Mouse (Mus musculus) midbrain, embryonic 14.5 days (tissue): ENCODE measurements at regions not wholly inside any gene's neighbourhood (a gene's known extent, or its start where the extent isn't known, plus 50 kb on each side); places are given as distances from the start of the nearest gene placed in this dataset.

Source experiments
- ATAC-seq: fragments of 200-750 bp; cut with Nextera tagmentation; 2 replicates; pipeline ENCODE4 v1.8.0; 2017; ENCODE audit warnings: moderate number of reproducible peaks, moderate library complexity; ENCODE audit not compliant: low FRiP score, low TSS enrichment
- DNase-seq: peaks from one replicate; pipeline ENCODE4 v3.0.0-alpha.2; 2015
- H3K27ac ChIP-seq: fragments of 300-500 bp; sonication (generic); replicated peaks from 2 replicates; pipeline ENCODE4 v1.5.1; 2014; ENCODE audit warnings: mild to moderate bottlenecking, low read depth, low read length, moderate library complexity
- H3K27me3 ChIP-seq: fragments of 300-500 bp; sonication (generic); 2 replicates; pipeline ENCODE4 v1.6.1; 2014; ENCODE audit warnings: low read length, control low read depth, mixed read lengths; ENCODE audit not compliant: control insufficient read depth, insufficient read depth
- H3K36me3 ChIP-seq: fragments of 300-500 bp; sonication (generic); 2 replicates; pipeline ENCODE4 v1.6.1; 2014; ENCODE audit warnings: low read length, control low read depth; ENCODE audit not compliant: control insufficient read depth, insufficient read depth
- H3K4me1 ChIP-seq: fragments of 300-500 bp; sonication (generic); 2 replicates; pipeline ENCODE4 v1.6.1; 2014; ENCODE audit warnings: mild to moderate bottlenecking, antibody characterized with exemption, low read length, control low read depth; ENCODE audit not compliant: control insufficient read depth, insufficient read depth
- H3K4me2 ChIP-seq: fragments of 300-500 bp; sonication (generic); 2 replicates; pipeline ENCODE4 v1.6.1; 2014; ENCODE audit warnings: mild to moderate bottlenecking, low read length, moderate library complexity
- H3K4me3 ChIP-seq: fragments of 300-500 bp; sonication (generic); replicated peaks from 2 replicates; pipeline ENCODE4 v1.5.1; 2014; ENCODE audit warnings: low read depth, low read length
- H3K9ac ChIP-seq: fragments of 300-500 bp; sonication (generic); replicated peaks from 2 replicates; pipeline ENCODE4 v1.6.1; 2014; ENCODE audit warnings: mild to moderate bottlenecking, low read length, moderate library complexity
- H3K9me3 ChIP-seq: fragments of 300-500 bp; sonication (generic); 2 replicates; pipeline ENCODE4 v1.6.1; 2016; ENCODE audit warnings: low read length, control low read depth, mixed read lengths; ENCODE audit not compliant: control insufficient read depth
- WGBS: fragments of 180-500 bp; shearing (Covaris S2); extraction: QIAGEN DNeasy Blood & Tissue Kit; methylation state at CpG from one replicate; pipeline ENCODE4 v1.1.7; 2014; 5-methylcytosine and 5-hydroxymethylcytosine counted together

- no peaks in the 10 kb centered on the region for H3K36me3 ChIP-seq
- H3K9ac ChIP-seq = no peak overlapping the region
- no peak for ATAC-seq
- H3K4me3 ChIP-seq = no peak overlapping the region
- no peaks in the 10 kb centered on the region for H3K9me3 ChIP-seq
- WGBS = 86% methylated on average over 10 of the region's 10 CpGs
- no peak overlapping the region for H3K27ac ChIP-seq
- no peaks in the 10 kb centered on the region for H3K4me1 ChIP-seq
- DNase-seq = no peak
- H3K4me2 ChIP-seq = no peak overlapping the region
- H3K27me3 ChIP-seq = no peaks in the 10 kb centered on the region
Measured at GRCm38 (mm10) chr14:58817961-58818504, 324.7 kb downstream of the 1700129C05Rik start.

- Histone ChIP-seq H3K4me1 (no peaks in the 10 kb centered on the region), H3K9me3 (no peaks in the 10 kb centered on the region), H3K36me3 (no peaks in the 10 kb centered on the region), H3K9ac (no peak overlapping the region), H3K27me3 (no peaks in the 10 kb centered on the region), H3K4me2 (no peak overlapping the region), H3K4me3 (no peak overlapping the region), H3K27ac (no peak overlapping the region)
- 88% methylated on average over 1 of the region's 1 CpGs for WGBS
- DNase-seq (no peak), ATAC-seq (no peak)
Measured at GRCm38 (mm10) chr14:58816540-58816876, 326.2 kb downstream of the 1700129C05Rik start.

DNA sequence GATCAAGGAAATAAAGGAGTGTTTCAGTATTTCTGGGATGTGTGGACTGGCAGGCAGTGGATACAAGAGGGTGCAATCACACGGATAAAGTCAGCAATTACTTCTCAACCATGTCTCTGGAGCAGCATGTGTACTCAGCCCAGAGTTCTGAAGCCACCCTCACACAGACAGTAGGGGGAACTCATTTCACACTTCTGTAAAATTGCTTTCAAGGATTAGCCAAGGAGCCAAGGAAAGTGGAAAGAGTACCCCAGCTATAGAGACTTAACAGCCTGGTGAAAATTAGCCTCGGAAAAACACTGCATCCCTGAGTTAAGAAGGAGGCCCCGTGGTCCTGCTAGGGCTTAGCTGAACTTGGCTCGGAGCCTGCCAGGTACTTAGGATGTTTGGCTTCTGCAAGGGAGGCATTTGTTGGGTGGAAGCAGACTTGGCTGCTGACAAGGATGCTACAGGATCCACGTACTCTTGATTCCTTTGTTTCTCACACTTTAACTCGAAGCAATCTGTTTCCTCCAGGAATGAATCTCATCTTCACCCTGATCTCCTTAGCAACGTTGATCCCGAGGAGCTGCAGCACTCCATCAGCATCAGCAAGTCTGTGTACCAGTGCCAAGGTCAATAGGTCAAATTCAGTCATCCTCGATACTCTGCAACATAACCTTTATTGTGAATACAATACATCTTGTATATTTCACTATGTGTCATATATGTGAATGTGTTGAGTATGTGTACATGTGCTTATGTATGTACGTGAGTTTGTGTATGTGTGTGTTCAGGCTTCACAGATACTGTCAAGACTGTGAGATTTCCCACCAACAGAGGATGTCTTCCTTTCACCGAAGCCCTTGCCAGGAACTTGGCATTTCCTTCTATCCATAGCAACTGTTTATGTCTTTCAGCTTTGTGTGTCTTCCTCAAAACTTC lies 326.8 kb downstream of the 1700129C05Rik start:
- no peaks in the 10 kb centered on the region for H3K36me3 ChIP-seq

DNA sequence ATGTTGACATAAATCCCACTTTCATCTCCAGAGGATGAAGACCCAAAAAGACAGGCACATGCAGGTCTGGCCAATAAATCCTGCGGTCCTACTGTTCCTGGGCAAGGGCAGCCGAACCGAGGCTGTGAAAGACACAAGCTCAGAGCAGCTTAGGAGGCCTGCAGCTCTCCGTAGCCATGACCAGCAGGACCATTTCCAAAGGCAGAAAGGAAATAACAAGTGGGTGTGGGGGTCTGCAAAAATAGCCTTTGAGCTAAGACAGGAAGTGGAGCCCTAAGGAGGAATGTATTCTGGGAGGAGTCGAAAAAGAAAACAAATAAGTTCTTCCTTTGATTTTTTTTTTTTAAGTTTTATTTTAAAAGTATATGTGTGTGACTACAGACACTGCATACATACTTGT lies 330.1 kb downstream of the 1700129C05Rik start:
- ATAC-seq (no peak), DNase-seq (no peak)
- Histone ChIP-seq H3K36me3 (no peaks in the 10 kb centered on the region), H3K9me3 (no peaks in the 10 kb centered on the region), H3K27ac (no peak overlapping the region), H3K4me1 (no peaks in the 10 kb centered on the region), H3K27me3 (no peaks in the 10 kb centered on the region), H3K9ac (no peak overlapping the region), H3K4me2 (no peak overlapping the region), H3K4me3 (no peak overlapping the region)
- 78% methylated on average over 5 of the region's 5 CpGs for WGBS

More for the DNA sequence above, 326.8 kb downstream of the 1700129C05Rik start:
- Histone ChIP-seq H3K4me2 (no peak overlapping the region), H3K9ac (no peak overlapping the region), H3K9me3 (no peaks in the 10 kb centered on the region), H3K4me3 (no peak overlapping the region), H3K4me1 (no peaks in the 10 kb centered on the region), H3K27me3 (no peaks in the 10 kb centered on the region), H3K27ac (no peak overlapping the region)
- ATAC-seq (no peak), DNase-seq (peak; percentile 26)
- 66% methylated on average over 11 of the region's 11 CpGs for WGBS

DNA sequence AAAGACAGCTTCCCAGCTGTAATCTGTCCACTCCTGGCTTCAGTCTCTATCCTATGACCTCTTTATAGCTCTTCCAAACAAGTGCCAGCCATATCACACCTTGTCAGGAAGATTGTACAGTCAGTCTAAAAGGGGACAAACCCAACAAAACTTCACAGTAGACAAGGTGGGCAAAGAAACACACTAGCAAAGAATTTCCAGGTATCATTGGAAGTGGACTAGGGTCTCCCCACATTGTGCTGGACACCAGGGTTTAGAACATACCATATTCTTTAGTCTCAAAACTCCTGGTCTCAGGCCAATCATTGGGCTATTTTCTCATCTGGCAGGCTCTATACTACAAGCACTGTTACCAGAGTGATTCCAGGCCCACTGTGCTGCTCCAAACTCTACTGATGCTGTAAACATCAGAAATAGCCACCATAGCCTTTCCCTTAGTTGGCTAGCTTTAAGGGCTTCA lies 341.3 kb downstream of the 1700129C05Rik start:
- Histone ChIP-seq H3K4me1 (no peaks in the 10 kb centered on the region), H3K27me3 (no peaks in the 10 kb centered on the region)
- no peak for ATAC-seq

DNA sequence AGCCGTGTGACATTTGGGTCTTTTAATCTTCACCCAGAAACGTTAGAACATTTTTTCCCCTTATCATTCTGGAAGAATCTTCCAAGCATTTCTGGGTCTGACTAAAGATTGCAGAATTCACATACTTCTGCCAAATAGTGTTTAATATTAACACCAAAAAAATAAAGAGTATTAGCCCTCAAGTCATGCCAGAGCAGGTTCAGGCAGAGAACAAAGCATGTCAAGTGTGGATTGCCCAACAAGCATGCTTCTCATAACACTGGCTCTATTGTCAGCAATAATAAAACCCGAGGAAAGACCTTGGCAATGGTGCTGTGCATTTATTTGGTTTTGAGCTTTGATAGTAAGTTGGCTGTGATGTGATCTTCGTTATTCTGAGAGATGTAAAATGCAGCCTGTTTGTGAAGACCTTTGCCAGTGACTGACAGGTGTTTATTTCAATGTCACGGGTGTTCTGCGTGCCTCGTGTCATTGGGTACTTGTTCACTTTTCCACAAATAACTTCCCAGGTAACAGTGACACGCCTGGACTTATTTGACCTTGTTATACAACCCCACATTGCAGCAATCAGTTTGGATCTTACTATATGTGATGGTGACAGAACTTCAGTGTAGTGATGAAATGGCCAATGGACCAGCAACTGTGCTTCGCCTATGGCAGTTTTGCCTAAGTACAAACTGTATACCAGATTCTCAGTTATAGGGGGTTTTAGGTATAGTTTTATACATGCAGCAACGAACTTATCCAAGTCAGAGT lies 354.3 kb downstream of the 1700129C05Rik start:
- H3K36me3 ChIP-seq = no peaks in the 10 kb centered on the region
- no peak for DNase-seq
- no peak overlapping the region for H3K4me2 ChIP-seq
- ATAC-seq = no peak
- H3K9me3 ChIP-seq = no peaks in the 10 kb centered on the region
- H3K27me3 ChIP-seq = no peaks in the 10 kb centered on the region
- no peak overlapping the region for H3K9ac ChIP-seq
- no peak overlapping the region for H3K27ac ChIP-seq
- WGBS = 81% methylated on average over 10 of the region's 10 CpGs
- no peak overlapping the region for H3K4me3 ChIP-seq
- no peaks in the 10 kb centered on the region for H3K4me1 ChIP-seq

More for the DNA sequence above, 341.3 kb downstream of the 1700129C05Rik start:
- Histone ChIP-seq H3K9me3 (no peaks in the 10 kb centered on the region), H3K4me3 (no peak overlapping the region), H3K4me2 (no peak overlapping the region), H3K9ac (no peak overlapping the region), H3K36me3 (no peaks in the 10 kb centered on the region), H3K27ac (no peak overlapping the region)
- DNase-seq = no peak

GRCm38 (mm10) chr14:58787618-58788017 lies 355.1 kb downstream of the 1700129C05Rik start:
- DNase-seq (no peak), ATAC-seq (no peak)
- no peak overlapping the region for H3K4me3 ChIP-seq
- no peaks in the 10 kb centered on the region for H3K4me1 ChIP-seq
- no peaks in the 10 kb centered on the region for H3K27me3 ChIP-seq
- no peak overlapping the region for H3K9ac ChIP-seq
- H3K9me3 ChIP-seq = no peaks in the 10 kb centered on the region
- no peak overlapping the region for H3K27ac ChIP-seq
- no peak overlapping the region for H3K4me2 ChIP-seq
- 70% methylated on average over 2 of the region's 2 CpGs for WGBS
- H3K36me3 ChIP-seq = no peaks in the 10 kb centered on the region

- H3K36me3 ChIP-seq = no peaks in the 10 kb centered on the region
- ATAC-seq (no peak), DNase-seq (peak; percentile 4)
- no peak overlapping the region for H3K27ac ChIP-seq
- no peak overlapping the region for H3K9ac ChIP-seq
- no peak overlapping the region for H3K4me2 ChIP-seq
- no peaks in the 10 kb centered on the region for H3K9me3 ChIP-seq
- H3K4me1 ChIP-seq = no peaks in the 10 kb centered on the region
- H3K27me3 ChIP-seq = no peaks in the 10 kb centered on the region
- 93% methylated on average over 4 of the region's 4 CpGs for WGBS
- no peak overlapping the region for H3K4me3 ChIP-seq
Measured at GRCm38 (mm10) chr14:58786791-58787491, 355.8 kb downstream of the 1700129C05Rik start.
